25 mouse cellular contexts compared by ENCODE assay signal in the genomic region with DNA sequence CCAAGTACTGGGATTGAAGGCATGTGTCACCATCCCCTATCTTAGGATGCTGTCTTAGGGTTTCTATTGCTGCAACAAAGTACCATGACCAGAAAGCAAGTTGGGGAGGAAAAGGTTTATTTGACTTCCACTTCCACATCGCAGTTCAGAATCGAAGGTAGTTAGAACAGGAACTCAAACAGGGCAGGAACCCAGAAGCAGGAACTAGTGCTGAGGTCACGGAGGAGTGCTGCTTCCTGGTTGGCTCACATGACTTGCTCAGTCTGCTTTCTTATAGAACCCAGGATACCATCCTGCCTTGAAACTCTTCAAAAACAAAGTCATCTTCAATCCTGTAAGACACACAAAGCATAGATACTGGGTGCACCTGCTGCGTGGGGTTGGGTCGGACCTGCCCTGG. TPM values are rescaled to one million over a fixed set of nuclear protein-coding genes. Genes with fewer than 3 reads are reported as not detected.
DNase-seq lines count a peak whose midpoint lies in the region; ATAC-seq and TF ChIP-seq lines count a peak whose summit lies in the region.
"Had no signal": no experiment of that assay in that cellular context is flagged by ENCODE, and none has a peak within 500 bp of the region (broad histone marks: within the 10 kb centered on the region; RNA-seq: fewer than 3 reads in every experiment).

No protein-coding gene starts in this region.

- peak; percentile 49 for DNase-seq in splenic B cell, adult 2 months (ENCODE audit: low read depth, low spot score)
- no peak for DNase-seq in adrenal gland, adult 18-20 months (ENCODE audit: low spot score in 2 of 2)
- no peak for DNase-seq in layer of hippocampus, postnatal 25 days (ENCODE audit: extremely low spot score in 1 of 2, low spot score in 1 of 2)
- DNase-seq: adrenal gland, adult 2 months; adrenal gland, postnatal 10 days; adrenal gland, postnatal 25 days; B cell, adult 2 months; cerebellum, adult 11-12 months; cerebellum, adult 2 months; cerebellum, adult 9-10 months; cerebellum, postnatal 10 days; cerebellum, postnatal 25 days had no signal

- no peak for TF ChIP-seq CTCF in bone marrow macrophage, adult 2 months (IDR thresholded peaks at IDR 0.05; ENCODE audit: low read depth, low read length)

- no peaks in the 10 kb centered on the region for H3K36me3 ChIP-seq in macrophage (ENCODE audit: inconsistent target)
- H3K36me3 ChIP-seq in splenic B cell, adult 2 months (ENCODE audit: control insufficient read depth, insufficient read depth, low read length, poor library complexity, severe bottlenecking) = no peaks in the 10 kb centered on the region
- H3K36me3 ChIP-seq: embryonic facial prominence, embryonic 10.5 days; embryonic facial prominence, embryonic 12.5 days; forebrain, embryonic 15.5 days; G1E had no signal

- ATAC-seq in megakaryocyte progenitor cell, adult 5-6 weeks (replicated peaks; ENCODE audit: poor library complexity) = peak; percentile 29; the same call in 1 of the 2 replicates
- ATAC-seq in frontal cortex, adult (ENCODE audit: low TSS enrichment) = no peak
- ATAC-seq: activated CD4-positive, CD25-positive, alpha-beta regulatory T cell, adult 4 months; CD4-positive, CD25-positive, alpha-beta regulatory T cell, adult 4 months; forebrain, embryonic 13.5 days; forebrain, embryonic 15.5 days; Patski had no signal

- H3K79me2 ChIP-seq in macrophage (ENCODE audit: inconsistent target) = no peaks in the 10 kb centered on the region

- H3K27me3 ChIP-seq in splenic B cell, adult 2 months (ENCODE audit: control insufficient read depth, insufficient read depth, low read length, poor library complexity, severe bottlenecking) = no peaks in the 10 kb centered on the region
- H3K27me3 ChIP-seq: CH12.LX; embryonic facial prominence, embryonic 12.5 days; forebrain, embryonic 13.5 days; forebrain, embryonic 15.5 days; Patski had no signal

- no peak for TF ChIP-seq POLR2A in bone marrow macrophage, adult 2 months (IDR thresholded peaks at IDR 0.05; ENCODE audit: borderline replicate concordance, low read depth, low read length)

- no peak overlapping the region for H3K4me3 ChIP-seq in bone marrow macrophage, adult 2 months (ENCODE audit: insufficient read depth, low read length)
- no peak overlapping the region for H3K4me3 ChIP-seq in macrophage (ENCODE audit: inconsistent target)
- H3K4me3 ChIP-seq: embryonic facial prominence, embryonic 10.5 days; embryonic facial prominence, embryonic 12.5 days; forebrain, embryonic 13.5 days; forebrain, embryonic 15.5 days had no signal

- 63% methylated on average over 5 of the region's 5 CpGs for WGBS in macrophage (ENCODE audit: missing documents)

- peaks cover 19% of the 10 kb centered on the region for H3K4me1 ChIP-seq in bone marrow macrophage, adult 2 months (ENCODE audit: control insufficient read depth, insufficient read depth, low read length)

- H3K27ac ChIP-seq in bone marrow macrophage, adult 2 months (ENCODE audit: insufficient read depth, low read depth, low read length) = peak overlapping the region; percentile 58
- H3K27ac ChIP-seq in macrophage = peak overlapping the region; percentile 31; the same call in 1 of the 2 replicates
- H3K27ac ChIP-seq: embryonic facial prominence, embryonic 10.5 days; embryonic facial prominence, embryonic 12.5 days; forebrain, embryonic 13.5 days; forebrain, embryonic 15.5 days had no signal

RNA-seq across cellular contexts. Expression of a gene that starts 44.6 kb away (rescaled TPM):
- polyA plus RNA-seq in bone marrow macrophage, adult 2 months (2012; ENCODE audit: insufficient read depth, insufficient read length, missing spikeins) = 104 and 108 TPM in 2 replicates
- 10 to 100 TPM; 23.1 to 75.5 (median 49.6) TPM for total RNA-seq in macrophage (2018; cell fraction: chromatin; rRNA removed)
- 10 to 100 TPM; 34.2 to 77.1 (median 53.5) TPM for total RNA-seq in macrophage (2018; cell fraction: cytosol; rRNA removed)
- 100 to 1,000 TPM in 1 of 26 experiments, 10 to 100 TPM in 25; 37.5 to 103 (median 51.2) TPM for total RNA-seq in macrophage (2018; cell fraction: nucleus; rRNA removed)
- polyA plus RNA-seq in macrophage (2018) = 22.2 to 54.9 TPM (median 37.6 TPM) in 3 replicates
- total RNA-seq in megakaryocyte progenitor cell, adult 5-6 weeks (2015) = 71.1 and 75.3 TPM in 2 replicates
- total RNA-seq in megakaryocyte progenitor cell, adult 5-6 weeks (2017) = 61.4 and 66.6 TPM in 2 replicates
- 10 to 100 TPM; 39.3 to 51.6 TPM for total RNA-seq in adrenal gland, adult 18-20 months (2021)
- 10 to 100 TPM; 24.4 TPM for total RNA-seq in layer of hippocampus, postnatal 25 days (2021)
